Mouse (Mus musculus) forebrain, embryonic 15.5 days (tissue): ENCODE data around the gene Prss57. TPM values are rescaled to one million over a fixed set of nuclear protein-coding genes. Genes with fewer than 3 reads are reported as not detected.
A peak's percentile ranks its signal among the peaks of the same experiment; 100 is the strongest.

Source experiments
- ATAC-seq: fragments of 200-750 bp; cut with Nextera tagmentation; replicated peaks from 2 replicates; pipeline ENCODE4 v1.8.0; 2017; ENCODE audit warnings: mild to moderate bottlenecking, moderate TSS enrichment, moderate library complexity
- H3K27ac ChIP-seq: fragments of 300-500 bp; sonication (generic); replicated peaks from 2 replicates; pipeline ENCODE4 v1.5.1; 2015; ENCODE audit warnings: mild to moderate bottlenecking, inconsistent platforms
- H3K27me3 ChIP-seq: fragments of 300-500 bp; sonication (generic); 2 replicates; pipeline ENCODE4 v1.6.1; 2015; ENCODE audit warnings: inconsistent platforms
- H3K36me3 ChIP-seq: fragments of 300-500 bp; sonication (generic); 2 replicates; pipeline ENCODE4 v1.6.1; 2015; ENCODE audit warnings: mild to moderate bottlenecking, inconsistent platforms
- H3K4me1 ChIP-seq: fragments of 300-500 bp; sonication (generic); 2 replicates; pipeline ENCODE4 v1.6.1; 2015; ENCODE audit warnings: inconsistent platforms
- H3K4me2 ChIP-seq: fragments of 300-500 bp; sonication (generic); replicated peaks from 2 replicates; pipeline ENCODE4 v1.6.1; 2015; ENCODE audit warnings: mild to moderate bottlenecking, inconsistent platforms
- H3K4me3 ChIP-seq: fragments of 300-500 bp; sonication (generic); 2 replicates; pipeline ENCODE4 v1.5.1; 2015; ENCODE audit warnings: mild to moderate bottlenecking, inconsistent platforms
- H3K9ac ChIP-seq: fragments of 300-500 bp; sonication (generic); replicated peaks from 2 replicates; pipeline ENCODE4 v1.6.1; 2015; ENCODE audit warnings: mild to moderate bottlenecking, inconsistent platforms
- H3K9me3 ChIP-seq: fragments of 300-500 bp; sonication (generic); 2 replicates; pipeline ENCODE4 v1.6.1; 2016; ENCODE audit warnings: inconsistent platforms
- WGBS: fragments of 180-500 bp; shearing (Covaris S2); methylation state at CpG from one replicate; pipeline ENCODE4 v1.1.7; 2015; ENCODE audit warnings: mixed read lengths; 5-methylcytosine and 5-hydroxymethylcytosine counted together
- polyA plus RNA-seq: library from polyadenylated mRNA; unstranded; fragments of >200 nt; fragmentation: Nextera tagmentation; extraction: Ambion mirVana; gene quantifications from 2 replicates; pipeline ENCODE4 v1.2.1, GENCODE M21; 2015

The Prss57 gene
- polyA plus RNA-seq, 1 experiment from 2014 or later: 0.25 TPM

DNA sequence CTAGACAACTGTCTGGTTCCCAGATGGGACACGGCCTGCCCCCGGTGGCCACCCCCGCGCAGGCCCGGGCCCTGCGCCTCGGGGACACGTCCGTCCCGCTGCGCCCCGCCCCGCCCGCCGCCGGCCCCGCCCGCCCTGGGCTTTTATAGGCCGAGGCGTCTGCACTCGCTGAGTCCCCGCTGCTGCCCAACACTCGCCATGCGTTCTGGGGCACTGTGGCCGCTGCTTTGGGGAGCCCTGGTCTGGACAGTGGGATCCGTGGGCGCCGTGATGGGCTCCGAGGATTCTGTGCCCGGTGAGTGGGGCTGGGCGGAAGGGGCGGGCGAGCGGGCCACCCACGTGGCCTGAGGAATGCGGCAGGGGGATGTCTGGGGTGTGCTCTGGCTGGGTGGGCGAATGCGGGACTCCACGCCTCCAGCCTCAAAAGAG, 13.6 kb downstream of the Prss57 start, which contains the start of gene Fstl3:
Gene Fstl3, plus strand, starts transcription at position 170 of the 429 bp plus-strand sequence.
- WGBS: 2% methylated on average over 39 of the region's 39 CpGs
- no peak within 1 kb of the TSS for H3K27ac ChIP-seq
- H3K9me3 ChIP-seq: no peaks in the 10 kb centered on the region; the same call in 1 of the 2 replicates
- peaks cover 46% of the 10 kb centered on the region for H3K27me3 ChIP-seq
- no peak within 1 kb of the TSS for H3K9ac ChIP-seq
- peak within 1 kb of the TSS; percentile 36 for H3K4me2 ChIP-seq
- H3K4me3 ChIP-seq: peak within 1 kb of the TSS; percentile 21
- peaks cover 25% of the 10 kb centered on the region for H3K4me1 ChIP-seq
- no peak for ATAC-seq
- H3K36me3 ChIP-seq: no peaks in the 10 kb centered on the region

GRCm38 (mm10) chr10:79774486-79775279, 16.1 kb downstream of the Prss57 start:
- Histone ChIP-seq H3K27me3 (peaks cover 33% of the 10 kb centered on the region), H3K9me3 (no peaks in the 10 kb centered on the region; the same call in 1 of the 2 replicates), H3K4me3 (no peak overlapping the region), H3K4me1 (peaks cover 12% of the 10 kb centered on the region), H3K36me3 (no peaks in the 10 kb centered on the region), H3K4me2 (no peak overlapping the region), H3K27ac (no peak overlapping the region), H3K9ac (no peak overlapping the region)
- ATAC-seq: no peak
- 57% methylated on average over 5 of the region's 5 CpGs for WGBS

DNA sequence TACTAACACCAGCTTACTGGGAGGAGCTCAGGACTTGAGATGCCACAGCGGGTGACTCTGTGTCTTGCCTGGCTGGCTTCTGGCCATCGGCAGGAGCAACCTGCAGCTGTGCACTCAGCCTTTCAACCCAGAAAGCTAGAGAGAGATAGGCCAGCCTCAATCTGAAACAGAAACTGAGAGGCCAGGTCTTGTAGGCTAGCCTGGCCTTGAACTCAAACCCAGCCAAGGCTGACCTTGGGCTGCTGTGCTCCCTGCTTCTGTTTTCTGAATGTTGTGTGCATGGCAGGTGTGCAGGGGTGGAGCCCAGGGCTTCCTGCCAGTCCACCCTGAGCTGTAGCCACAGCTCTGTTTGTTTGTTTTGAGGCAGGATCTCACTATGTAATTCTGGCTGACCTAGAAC, 17.6 kb downstream of the Prss57 start:
- Histone ChIP-seq H3K4me2 (no peak overlapping the region), H3K4me3 (no peak overlapping the region), H3K36me3 (no peaks in the 10 kb centered on the region), H3K9ac (no peak overlapping the region), H3K27ac (no peak overlapping the region), H3K9me3 (no peaks in the 10 kb centered on the region; the same call in 1 of the 2 replicates), H3K4me1 (peaks cover 17% of the 10 kb centered on the region), H3K27me3 (peaks cover 20% of the 10 kb centered on the region)
- WGBS: 94% methylated on average over 2 of the region's 2 CpGs
- no peak for ATAC-seq

GRCm38 (mm10) chr10:79772320-79772719, 18.4 kb downstream of the Prss57 start:
- no peaks in the 10 kb centered on the region for H3K36me3 ChIP-seq
- WGBS: 95% methylated on average over 3 of the region's 3 CpGs
- H3K9me3 ChIP-seq: no peaks in the 10 kb centered on the region; the same call in 1 of the 2 replicates
- no peak overlapping the region for H3K4me3 ChIP-seq
- no peak for ATAC-seq
- H3K4me2 ChIP-seq: no peak overlapping the region
- no peak overlapping the region for H3K27ac ChIP-seq
- peaks cover 18% of the 10 kb centered on the region for H3K4me1 ChIP-seq
- H3K27me3 ChIP-seq: peaks cover 12% of the 10 kb centered on the region
- no peak overlapping the region for H3K9ac ChIP-seq

GRCm38 (mm10) chr10:79769329-79769728, 21.4 kb downstream of the Prss57 start:
- Histone ChIP-seq H3K9ac (no peak overlapping the region), H3K36me3 (no peaks in the 10 kb centered on the region), H3K4me1 (peaks cover 35% of the 10 kb centered on the region), H3K9me3 (no peaks in the 10 kb centered on the region), H3K4me2 (no peak overlapping the region), H3K27ac (no peak overlapping the region), H3K4me3 (no peak overlapping the region), H3K27me3 (no peaks in the 10 kb centered on the region)
- no peak for ATAC-seq
- WGBS: 72% methylated on average over 4 of the region's 4 CpGs

DNA sequence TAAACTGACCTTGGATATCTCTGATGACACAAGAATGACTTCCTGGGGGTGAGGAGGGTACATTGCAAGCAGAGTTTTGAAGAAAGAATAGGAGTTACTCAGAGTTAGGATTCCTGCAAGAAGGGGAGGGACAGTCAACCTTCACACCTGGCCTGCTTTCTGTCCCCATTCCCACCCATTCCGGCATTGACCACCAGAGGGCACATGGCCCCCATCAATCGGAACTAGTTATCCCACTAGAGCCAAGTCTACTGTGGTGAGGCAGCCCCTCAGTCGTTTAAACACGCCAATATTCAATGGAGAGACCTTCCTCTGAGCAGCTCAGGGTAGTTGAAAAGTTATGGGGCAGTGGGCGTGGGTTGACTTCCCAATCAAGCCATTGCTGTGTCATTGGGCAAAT, 22.4 kb downstream of the Prss57 start:
- H3K9me3 ChIP-seq: no peaks in the 10 kb centered on the region
- no peak overlapping the region for H3K4me3 ChIP-seq
- WGBS: 2% methylated on average over 5 of the region's 5 CpGs
- no peaks in the 10 kb centered on the region for H3K27me3 ChIP-seq
- no peak for ATAC-seq
- H3K36me3 ChIP-seq: no peaks in the 10 kb centered on the region
- no peak overlapping the region for H3K4me2 ChIP-seq
- peak overlapping the region; percentile 95; the same call in 1 of the 2 replicates for H3K27ac ChIP-seq
- peaks cover 44% of the 10 kb centered on the region for H3K4me1 ChIP-seq
- no peak overlapping the region for H3K9ac ChIP-seq

GRCm38 (mm10) chr10:79767372-79768244, 23.2 kb downstream of the Prss57 start:
- peak; percentile 87 for ATAC-seq
- Histone ChIP-seq H3K36me3 (no peaks in the 10 kb centered on the region), H3K4me1 (peaks cover 44% of the 10 kb centered on the region), H3K9me3 (no peaks in the 10 kb centered on the region), H3K4me3 (peak overlapping the region; percentile 64), H3K27ac (peak overlapping the region; percentile 95), H3K4me2 (peak overlapping the region; percentile 86), H3K27me3 (no peaks in the 10 kb centered on the region), H3K9ac (peak overlapping the region; percentile 80)
- 10% methylated on average over 40 of the region's 40 CpGs for WGBS

- Histone ChIP-seq H3K9me3 (no peaks in the 10 kb centered on the region), H3K4me2 (peak within 1 kb of the TSS; percentile 86), H3K4me1 (peaks cover 44% of the 10 kb centered on the region), H3K27ac (peak within 1 kb of the TSS; percentile 95), H3K36me3 (peaks cover 6% of the 10 kb centered on the region), H3K9ac (peak within 1 kb of the TSS; percentile 80), H3K27me3 (no peaks in the 10 kb centered on the region), H3K4me3 (peak within 1 kb of the TSS; percentile 64)
- WGBS: under 1% methylated on average over 101 of the region's 101 CpGs
- ATAC-seq: peak; percentile 83
Measured at GRCm38 (mm10) chr10:79766508-79767325, 24.0 kb downstream of the Prss57 start, which contains the start of gene Rnf126. Gene Rnf126, minus strand, starts transcription at chr10:79766952.

DNA sequence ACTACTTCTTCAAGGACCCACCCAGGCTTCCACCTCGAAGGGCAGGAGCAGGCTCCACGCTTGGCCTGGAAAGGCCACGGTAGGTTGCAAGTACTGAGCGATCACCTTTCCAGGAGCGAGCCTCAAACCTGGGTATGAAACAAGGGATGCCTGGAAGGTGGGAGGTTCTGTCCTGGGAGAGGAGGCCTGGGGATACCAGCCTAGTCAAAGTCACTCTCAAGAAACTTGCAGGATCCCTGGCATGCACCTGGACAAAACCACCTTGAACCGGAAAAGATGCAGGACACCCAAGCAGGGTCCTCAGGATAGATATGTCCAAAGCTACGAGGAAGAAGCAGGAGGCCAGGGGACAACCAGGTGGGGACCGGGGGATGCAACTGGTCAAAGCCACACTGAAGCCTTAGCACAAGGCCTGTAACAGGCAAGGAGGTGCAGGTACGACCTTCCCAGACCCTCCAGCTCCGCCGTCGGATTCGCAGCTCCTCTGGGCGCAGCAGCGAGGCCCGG, 24.7 kb downstream of the Prss57 start:
- Histone ChIP-seq H3K9me3 (no peaks in the 10 kb centered on the region), H3K27ac (peak overlapping the region; percentile 95), H3K4me2 (peak overlapping the region; percentile 86), H3K27me3 (no peaks in the 10 kb centered on the region), H3K36me3 (peaks cover 13% of the 10 kb centered on the region), H3K4me3 (peak overlapping the region; percentile 64), H3K4me1 (peaks cover 44% of the 10 kb centered on the region), H3K9ac (peak overlapping the region; percentile 80)
- ATAC-seq: no peak
- WGBS: 8% methylated on average over 16 of the region's 16 CpGs

DNA sequence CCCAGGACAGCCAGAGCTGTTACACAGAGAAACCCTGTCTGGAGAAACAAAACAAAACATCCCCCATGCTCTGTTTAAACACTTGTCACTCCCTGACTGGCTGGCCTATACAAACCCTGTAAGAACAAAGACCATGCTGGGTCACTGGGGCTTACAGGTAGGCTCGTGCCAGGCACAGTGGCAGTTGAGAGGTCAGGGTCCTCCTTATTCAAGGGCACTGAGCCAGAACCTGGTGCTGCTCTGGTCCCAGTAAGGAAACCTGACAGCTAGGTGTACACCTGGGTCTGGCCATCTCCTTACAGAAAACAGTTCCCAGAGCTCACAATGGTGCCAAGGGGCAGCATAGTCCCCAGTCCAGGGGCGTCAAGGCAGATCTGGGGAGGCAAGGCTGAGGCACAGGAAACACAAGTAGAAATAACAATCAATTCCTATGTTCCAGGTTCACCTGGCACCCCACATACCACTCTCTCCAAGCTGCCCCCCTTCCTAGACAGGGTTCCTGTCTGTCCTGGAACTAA, 25.5 kb downstream of the Prss57 start:
- ATAC-seq: no peak

GRCm38 (mm10) chr10:79764234-79764633, 26.5 kb downstream of the Prss57 start:
- 86% methylated on average over 7 of the region's 7 CpGs for WGBS

More for the DNA sequence above, 25.5 kb downstream of the Prss57 start:
- H3K27me3 ChIP-seq: no peaks in the 10 kb centered on the region
- H3K9ac ChIP-seq: peak overlapping the region; percentile 80
- H3K9me3 ChIP-seq: no peaks in the 10 kb centered on the region
- H3K36me3 ChIP-seq: peaks cover 20% of the 10 kb centered on the region
- H3K4me1 ChIP-seq: peaks cover 44% of the 10 kb centered on the region
- peak overlapping the region; percentile 64 for H3K4me3 ChIP-seq
- WGBS: 66% methylated on average over 2 of the region's 2 CpGs
- no peak overlapping the region for H3K27ac ChIP-seq
- H3K4me2 ChIP-seq: peak overlapping the region; percentile 86

More at GRCm38 (mm10) chr10:79764234-79764633, 26.5 kb downstream of the Prss57 start:
- ATAC-seq: no peak
- Histone ChIP-seq H3K27me3 (no peaks in the 10 kb centered on the region), H3K4me3 (no peak overlapping the region), H3K4me2 (no peak overlapping the region), H3K9me3 (no peaks in the 10 kb centered on the region), H3K9ac (0 out of 2 replicates have a peak overlapping the region, but pooled peaks have one; percentile 0), H3K36me3 (peaks cover 22% of the 10 kb centered on the region), H3K27ac (no peak overlapping the region), H3K4me1 (peaks cover 44% of the 10 kb centered on the region)
